Mouse (Mus musculus) C2C12 (cell line): ENCODE results near the gene Prickle2. TPM values are rescaled to one million over a fixed set of nuclear protein-coding genes. Genes with fewer than 3 reads are reported as not detected.

Source experiments
- H3K27me3 ChIP-seq: one replicate; pipeline ENCODE4 v1.6.1; 2011; ENCODE audit not compliant: control insufficient read depth, insufficient read depth, insufficient read length
- H3K36me3 ChIP-seq: one replicate; pipeline ENCODE4 v1.6.1; 2011; ENCODE audit not compliant: control insufficient read depth, insufficient read depth
- H3K4me3 ChIP-seq: one replicate; pipeline ENCODE4 v1.5.1; 2011; ENCODE audit warnings: mild to moderate bottlenecking, control low read depth; ENCODE audit not compliant: poor library complexity, insufficient read depth, severe bottlenecking
- H3K79me2 ChIP-seq: one replicate; pipeline ENCODE4 v1.6.1; 2011; ENCODE audit not compliant: control insufficient read depth, insufficient read depth
- H3K79me3 ChIP-seq: one replicate; pipeline ENCODE4 v1.6.1; 2011; ENCODE audit warnings: low read depth, control low read depth
- H3ac ChIP-seq: one replicate; pipeline ENCODE3; 2011; ENCODE audit warnings: low read depth; ENCODE audit not compliant: control insufficient read depth, insufficient read length
- CEBPB ChIP-seq: IDR thresholded peaks from one replicate; pipeline ENCODE4 v1.6.1; 2011; ENCODE audit warnings: low read depth, mild to moderate bottlenecking, control low read depth, moderate library complexity
- CTCF ChIP-seq: IDR thresholded peaks from one replicate; pipeline ENCODE4 v1.5.1; 2011; ENCODE audit not compliant: control insufficient read depth, insufficient read depth, insufficient read length
- FOSL1 ChIP-seq: IDR thresholded peaks from one replicate; pipeline ENCODE4 v1.8.0; 2011; ENCODE audit warnings: mild to moderate bottlenecking, low read length; ENCODE audit not compliant: poor library complexity, insufficient read depth, severe bottlenecking
- MAX ChIP-seq: IDR thresholded peaks from one replicate; pipeline ENCODE4 v1.6.1; 2011; ENCODE audit warnings: mild to moderate bottlenecking, control low read depth
- MYOD1 ChIP-seq: IDR thresholded peaks from one replicate; pipeline ENCODE4 v1.6.1; 2011; ENCODE audit warnings: low read depth; ENCODE audit not compliant: control insufficient read depth, insufficient read length
- MYOG ChIP-seq: IDR thresholded peaks from one replicate; pipeline ENCODE4 v1.6.1; 2011; ENCODE audit not compliant: control insufficient read depth, insufficient read length; ENCODE audit errors: extremely low read depth
- USF1 ChIP-seq: IDR thresholded peaks from one replicate; pipeline ENCODE4 v1.6.1; 2011; ENCODE audit warnings: low read depth, mild to moderate bottlenecking, control low read depth, moderate library complexity
- polyA plus RNA-seq: library from polyadenylated mRNA; unstranded; fragments of >200 nt; fragmentation: generic; extraction: Trizol; gene quantifications from one replicate; pipeline ENCODE4 v1.2.1, GENCODE M21; 2012; ENCODE audit warnings: missing spikeins

Prickle2 gene
- polyA plus RNA-seq, 1 experiment = 0.02 TPM

DNA sequence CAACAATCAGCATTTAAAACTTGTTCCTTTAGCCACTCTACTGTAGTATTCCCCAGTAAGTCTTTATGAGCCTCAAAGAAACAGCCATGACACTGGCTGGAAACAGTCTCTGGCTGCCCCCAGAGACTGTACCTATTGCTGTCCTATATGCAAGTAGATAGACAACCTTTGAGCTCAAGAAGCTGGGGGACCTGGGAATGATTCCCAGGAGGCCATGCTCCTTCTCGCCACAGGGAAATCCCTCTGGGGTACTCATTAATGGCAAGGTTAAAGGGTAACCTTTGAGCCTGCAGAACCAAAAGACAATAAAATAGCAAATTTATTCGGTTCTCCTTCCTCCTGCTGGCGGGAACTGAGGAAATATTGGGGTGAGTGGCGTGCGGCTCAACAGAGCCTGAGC lies 8.1 kb downstream of the Prickle2 start:
- Histone ChIP-seq H3K27me3 (no peaks in the 10 kb centered on the region), H3K36me3 (no peaks in the 10 kb centered on the region), H3K79me3 (no peaks in the 10 kb centered on the region), H3ac (no peak overlapping the region), H3K79me2 (no peaks in the 10 kb centered on the region), H3K4me3 (no peak overlapping the region)
- TF ChIP-seq MAX (no peak), FOSL1 (no peak), USF1 (no peak), CTCF (no peak), CEBPB (no peak), MYOG (no peak), MYOD1 (no peak)

DNA sequence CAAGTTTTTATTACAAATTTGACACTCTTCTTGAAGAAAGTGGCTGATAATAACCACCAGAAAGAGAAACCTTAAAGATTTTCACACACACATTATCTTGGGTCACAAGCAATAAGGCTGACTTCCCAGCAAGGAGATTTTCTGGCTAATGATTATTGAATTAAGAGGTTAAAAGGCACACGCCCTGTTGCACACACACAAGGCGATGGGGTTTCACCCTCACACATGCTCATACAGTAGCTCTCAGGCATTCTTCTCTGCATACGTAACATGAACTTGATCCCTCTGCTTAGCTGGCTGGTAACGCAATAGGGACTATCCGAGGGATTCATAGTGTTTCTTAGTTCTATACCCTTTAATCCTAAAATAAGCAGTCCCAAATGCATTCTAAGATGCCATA lies 18.6 kb downstream of the Prickle2 start:
- H3K79me3 ChIP-seq = no peaks in the 10 kb centered on the region
- no peaks in the 10 kb centered on the region for H3K79me2 ChIP-seq
- H3K36me3 ChIP-seq = no peaks in the 10 kb centered on the region
- TF ChIP-seq FOSL1 = no peak
- no peak for TF ChIP-seq CEBPB
- TF ChIP-seq MYOD1 = no peak
- TF ChIP-seq USF1 = no peak
- TF ChIP-seq CTCF = no peak
- TF ChIP-seq MYOG = no peak
- no peak for TF ChIP-seq MAX
- no peak overlapping the region for H3ac ChIP-seq
- H3K27me3 ChIP-seq = no peaks in the 10 kb centered on the region
- H3K4me3 ChIP-seq = no peak overlapping the region

DNA sequence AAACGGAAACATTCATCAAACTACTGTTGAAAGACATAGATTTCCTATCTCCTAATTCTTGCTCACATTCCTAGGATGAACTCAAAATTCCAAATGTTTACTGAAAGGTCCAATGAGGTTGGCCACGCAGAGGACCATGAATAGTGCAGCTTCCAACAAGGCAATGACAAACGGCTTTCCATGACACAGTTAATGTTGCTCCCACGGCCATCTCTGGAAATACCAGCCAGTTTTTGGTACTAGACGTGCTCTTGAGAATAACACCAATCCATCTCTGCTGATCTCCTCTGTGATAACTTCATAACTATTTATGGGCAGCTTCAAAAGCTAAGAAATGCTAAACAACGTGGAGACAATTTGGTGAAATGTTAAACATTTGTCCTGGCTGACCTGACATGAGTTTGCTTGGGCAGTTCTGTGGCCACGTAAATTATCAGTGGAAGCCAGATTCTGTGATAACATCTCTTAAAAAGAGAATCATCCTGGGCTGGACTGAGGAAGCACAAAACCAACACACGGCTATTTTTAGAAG lies 31.5 kb downstream of the Prickle2 start:
- no peak for TF ChIP-seq MYOG
- TF ChIP-seq MAX = no peak
- TF ChIP-seq FOSL1 = no peak
- H3K27me3 ChIP-seq = no peaks in the 10 kb centered on the region

DNA sequence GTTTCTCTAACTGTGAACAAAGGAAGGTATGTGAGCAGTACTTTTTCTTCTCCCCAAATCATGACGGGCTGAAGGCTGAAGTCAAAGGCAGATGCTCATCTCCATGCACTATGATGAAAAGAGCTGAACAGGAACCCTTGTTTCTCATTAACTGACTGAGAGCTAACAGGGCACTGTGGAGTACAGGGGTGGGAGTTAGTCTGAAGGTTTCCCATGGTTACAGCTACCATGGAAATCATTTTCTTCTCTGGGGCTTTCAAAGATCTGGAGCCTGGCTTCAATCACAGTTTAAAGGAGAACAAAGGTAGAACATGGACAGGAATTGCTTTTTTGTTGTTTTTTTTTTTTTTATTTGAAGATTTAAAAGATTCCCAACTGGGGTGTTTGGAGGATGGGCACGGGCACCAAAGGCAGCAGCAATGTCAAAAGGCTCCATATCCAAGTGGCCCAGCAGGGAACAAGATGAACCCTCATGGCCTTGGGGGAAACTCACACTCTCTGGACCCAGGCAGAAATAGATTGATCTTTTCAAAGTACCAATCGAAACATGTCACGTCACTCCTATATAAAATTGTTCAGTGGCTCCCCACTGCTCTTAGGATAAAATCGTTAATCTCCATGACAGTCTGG lies 35.3 kb downstream of the Prickle2 start:
- TF ChIP-seq CEBPB (no peak), MAX (no peak), CTCF (no peak), FOSL1 (no peak), MYOD1 (no peak), MYOG (no peak), USF1 (no peak)
- H3K79me2 ChIP-seq = no peaks in the 10 kb centered on the region
- H3K79me3 ChIP-seq = no peaks in the 10 kb centered on the region
- H3K36me3 ChIP-seq = no peaks in the 10 kb centered on the region
- no peaks in the 10 kb centered on the region for H3K27me3 ChIP-seq
- H3K4me3 ChIP-seq = no peak overlapping the region
- no peak overlapping the region for H3ac ChIP-seq

More for the DNA sequence above, 31.5 kb downstream of the Prickle2 start:
- Histone ChIP-seq H3K36me3 (no peaks in the 10 kb centered on the region), H3K79me3 (no peaks in the 10 kb centered on the region), H3K4me3 (no peak overlapping the region), H3K79me2 (no peaks in the 10 kb centered on the region), H3ac (no peak overlapping the region)

DNA sequence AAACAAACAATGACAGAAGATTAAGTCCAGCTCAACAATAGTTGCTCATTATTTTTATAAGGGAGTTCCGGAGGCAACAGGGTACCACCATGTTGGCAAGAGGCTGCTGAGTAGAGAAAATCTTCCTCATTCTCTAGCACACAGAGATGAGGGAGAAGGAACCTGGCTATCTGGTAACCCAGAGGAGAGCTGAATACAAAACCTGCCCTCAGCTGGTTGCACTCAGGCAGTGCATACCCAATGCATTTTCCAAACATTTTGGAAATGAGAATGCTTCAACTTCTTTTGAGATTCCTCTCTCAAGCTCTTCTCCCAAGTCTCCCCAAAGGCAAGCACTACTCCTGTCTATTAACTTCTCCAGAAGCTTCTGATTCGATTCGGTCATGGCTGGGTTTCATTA lies 36.3 kb downstream of the Prickle2 start:
- H3K79me3 ChIP-seq = no peaks in the 10 kb centered on the region

DNA sequence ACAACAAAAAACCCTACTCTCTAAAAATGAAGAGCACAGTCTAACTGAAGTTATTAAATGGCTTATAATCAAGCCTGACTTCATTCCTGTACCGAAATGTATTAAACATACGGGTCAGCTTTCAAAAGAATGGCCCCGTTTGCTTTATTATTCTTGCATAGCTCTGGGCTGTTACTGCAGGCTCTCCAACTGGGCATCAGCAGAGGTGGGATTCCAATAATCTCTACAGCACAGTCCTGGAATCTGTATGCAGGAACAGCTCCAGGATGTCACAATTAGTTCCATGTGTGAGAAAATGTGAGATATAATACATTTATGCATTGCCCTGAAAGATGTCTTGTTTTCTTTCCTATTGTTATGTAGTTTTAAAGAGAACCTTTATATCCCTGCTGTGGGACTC lies 38.4 kb downstream of the Prickle2 start:
- H3K36me3 ChIP-seq = no peaks in the 10 kb centered on the region
- H3K27me3 ChIP-seq = no peaks in the 10 kb centered on the region
- no peak for TF ChIP-seq USF1
- H3K4me3 ChIP-seq = no peak overlapping the region
- H3K79me3 ChIP-seq = no peaks in the 10 kb centered on the region
- no peak overlapping the region for H3ac ChIP-seq
- H3K79me2 ChIP-seq = no peaks in the 10 kb centered on the region

More for the DNA sequence above, 36.3 kb downstream of the Prickle2 start:
- no peaks in the 10 kb centered on the region for H3K79me2 ChIP-seq
- H3K36me3 ChIP-seq = no peaks in the 10 kb centered on the region
- no peak for TF ChIP-seq USF1
- no peak for TF ChIP-seq CTCF
- TF ChIP-seq FOSL1 = no peak
- no peaks in the 10 kb centered on the region for H3K27me3 ChIP-seq
- no peak overlapping the region for H3ac ChIP-seq
- H3K4me3 ChIP-seq = no peak overlapping the region
